Mouse (Mus musculus) heart, embryonic 14.5 days (tissue): Measurements from ENCODE around the gene Uqcr11. TPM values are rescaled to one million over a fixed set of nuclear protein-coding genes. Genes with fewer than 3 reads are reported as not detected.

Source experiments
- ATAC-seq: fragments of 200-750 bp; cut with Nextera tagmentation; 2 replicates; pipeline ENCODE4 v1.8.0; 2017; ENCODE audit warnings: low read depth, moderate TSS enrichment; ENCODE audit not compliant: insufficient number of reproducible peaks, insufficient read depth, low FRiP score
- H3K27ac ChIP-seq, 2 experiments: fragments of 200-500 bp in 1 of 2; fragments of 300-500 bp in 1 of 2; sonication (generic) in 1 of 2; replicated peaks in 1 of 2; 2 replicates each; pipeline ENCODE4 v1.5.1; 2012 to 2014; ENCODE audit warnings: low read depth in 2 of 2, low read length in 2 of 2, control low read depth in 1 of 2, mild to moderate bottlenecking in 1 of 2, mixed read lengths in 1 of 2; ENCODE audit not compliant: control insufficient read depth in 1 of 2, insufficient read depth in 1 of 2
- H3K27me3 ChIP-seq: fragments of 300-500 bp; sonication (generic); 2 replicates; pipeline ENCODE4 v1.6.1; 2014; ENCODE audit warnings: mild to moderate bottlenecking, low read length, control low read depth; ENCODE audit not compliant: control insufficient read depth, insufficient read depth
- H3K36me3 ChIP-seq: fragments of 300-500 bp; sonication (generic); 2 replicates; pipeline ENCODE4 v1.6.1; 2014; ENCODE audit warnings: mild to moderate bottlenecking, control low read depth, low read length, mixed read lengths; ENCODE audit not compliant: control insufficient read depth, insufficient read depth
- H3K4me1 ChIP-seq, 2 experiments: fragments of 200-500 bp in 1 of 2; fragments of 300-500 bp in 1 of 2; sonication (generic) in 1 of 2; 2 replicates each; pipeline ENCODE4 v1.6.1; 2012 to 2014; ENCODE audit warnings: low read length in 2 of 2, control low read depth in 1 of 2, mixed read lengths in 1 of 2; ENCODE audit not compliant: control insufficient read depth in 2 of 2, insufficient read depth in 2 of 2
- H3K4me2 ChIP-seq: fragments of 300-500 bp; sonication (generic); 2 replicates; pipeline ENCODE4 v1.6.1; 2014; ENCODE audit warnings: mild to moderate bottlenecking, low read length
- H3K4me3 ChIP-seq, 2 experiments: fragments of 200-500 bp in 1 of 2; fragments of 300-500 bp in 1 of 2; sonication (generic) in 1 of 2; 2 replicates each; pipeline ENCODE4 v1.5.1; 2012 to 2014; ENCODE audit warnings: low read length in 2 of 2, mild to moderate bottlenecking in 2 of 2, control low read depth in 1 of 2, low read depth in 1 of 2, moderate library complexity in 1 of 2; ENCODE audit not compliant: control insufficient read depth in 1 of 2, insufficient read depth in 1 of 2
- H3K9ac ChIP-seq: fragments of 300-500 bp; sonication (generic); 2 replicates; pipeline ENCODE4 v1.6.1; 2014; ENCODE audit warnings: mild to moderate bottlenecking, low read length
- H3K9me3 ChIP-seq: fragments of 300-500 bp; sonication (generic); 2 replicates; pipeline ENCODE4 v1.6.1; 2016; ENCODE audit warnings: low read length, control low read depth; ENCODE audit not compliant: control insufficient read depth
- WGBS: fragments of 180-500 bp; shearing (Covaris S2); extraction: QIAGEN DNeasy Blood & Tissue Kit; methylation state at CpG from one replicate; pipeline ENCODE4 v1.1.7; 2014; 5-methylcytosine and 5-hydroxymethylcytosine counted together
- polyA plus RNA-seq: library from polyadenylated mRNA; unstranded; fragments of >200 nt; fragmentation: Nextera tagmentation; extraction: Ambion mirVana; gene quantifications from 2 replicates; pipeline ENCODE4 v1.2.1, GENCODE M21; 2014

Uqcr11 gene
- polyA plus RNA-seq, 1 experiment from 2014 or later, result 2,169 TPM

GRCm38 (mm10) chr10:80383431-80383830 lies 23.2 kb downstream of the Uqcr11 start:
- H3K27me3 ChIP-seq, result no peaks in the 10 kb centered on the region
- H3K9ac ChIP-seq, result peak overlapping the region; percentile 41; the same call in 1 of the 2 replicates
- peaks cover 21 to 27% of the 10 kb centered on the region in 2 experiments for H3K4me1 ChIP-seq
- peaks cover 55% of the 10 kb centered on the region for H3K36me3 ChIP-seq
- H3K9me3 ChIP-seq, result no peaks in the 10 kb centered on the region
- WGBS, result 77% methylated on average over 4 of the region's 4 CpGs
- no peak overlapping the region for H3K4me2 ChIP-seq
- H3K27ac ChIP-seq, result no peak overlapping the region
- no peak overlapping the region for H3K4me3 ChIP-seq
- no peak for ATAC-seq

- Histone ChIP-seq H3K4me1 (peaks cover 15 to 23% of the 10 kb centered on the region in 2 experiments; a peak in 3 of 4 replicates), H3K36me3 (peaks cover 55% of the 10 kb centered on the region), H3K4me2 (no peak overlapping the region), H3K27me3 (no peaks in the 10 kb centered on the region), H3K4me3 (no peak overlapping the region), H3K27ac (no peak overlapping the region), H3K9me3 (no peaks in the 10 kb centered on the region), H3K9ac (no peak overlapping the region)
- WGBS, result 85% methylated on average over 7 of the region's 7 CpGs
- no peak for ATAC-seq
Observed at GRCm38 (mm10) chr10:80382641-80383365, 23.8 kb downstream of the Uqcr11 start.

- 41% methylated on average over 10 of the region's 10 CpGs for WGBS
- Histone ChIP-seq H3K27ac (no peak overlapping the region), H3K36me3 (peaks cover 33% of the 10 kb centered on the region)
Observed at GRCm38 (mm10) chr10:80377716-80378115, 28.9 kb downstream of the Uqcr11 start.

GRCm38 (mm10) chr10:80376160-80376559 lies 30.5 kb downstream of the Uqcr11 start:
- 4% methylated on average over 7 of the region's 7 CpGs for WGBS
- ATAC-seq, result no peak

More at GRCm38 (mm10) chr10:80377716-80378115, 28.9 kb downstream of the Uqcr11 start:
- Histone ChIP-seq H3K4me2 (no peak overlapping the region), H3K9me3 (no peaks in the 10 kb centered on the region), H3K9ac (no peak overlapping the region), H3K4me3 (no peak overlapping the region), H3K27me3 (no peaks in the 10 kb centered on the region), H3K4me1 (no peaks in the 10 kb centered on the region)
- no peak for ATAC-seq

GRCm38 (mm10) chr10:80374063-80374462 lies 32.6 kb downstream of the Uqcr11 start:
- 0 out of 4 replicates have a peak, but pooled peaks cover 0 to 3% of the 10 kb centered on the region in 2 experiments for H3K4me1 ChIP-seq
- 17% methylated on average over 6 of the region's 6 CpGs for WGBS
- no peak overlapping the region for H3K27ac ChIP-seq
- H3K4me2 ChIP-seq, result no peak overlapping the region
- H3K4me3 ChIP-seq, result no peak overlapping the region
- no peaks in the 10 kb centered on the region for H3K36me3 ChIP-seq
- no peak for ATAC-seq
- no peak overlapping the region for H3K9ac ChIP-seq
- H3K9me3 ChIP-seq, result no peaks in the 10 kb centered on the region
- no peaks in the 10 kb centered on the region for H3K27me3 ChIP-seq

More at GRCm38 (mm10) chr10:80376160-80376559, 30.5 kb downstream of the Uqcr11 start:
- Histone ChIP-seq H3K4me1 (0 out of 4 replicates have a peak, but pooled peaks cover 0 to 3% of the 10 kb centered on the region in 2 experiments), H3K27ac (no peak overlapping the region), H3K4me3 (no peak overlapping the region), H3K9ac (no peak overlapping the region), H3K36me3 (peaks cover 17% of the 10 kb centered on the region), H3K9me3 (no peaks in the 10 kb centered on the region), H3K4me2 (no peak overlapping the region), H3K27me3 (no peaks in the 10 kb centered on the region)

GRCm38 (mm10) chr10:80372706-80373105 lies 33.9 kb downstream of the Uqcr11 start:
- H3K9ac ChIP-seq, result no peak overlapping the region
- 75% methylated on average over 6 of the region's 6 CpGs for WGBS
- 0 out of 4 replicates have a peak, but pooled peaks cover 0 to 3% of the 10 kb centered on the region in 2 experiments for H3K4me1 ChIP-seq
- H3K27me3 ChIP-seq, result peaks cover 6% of the 10 kb centered on the region; the same call in 1 of the 2 replicates
- no peaks in the 10 kb centered on the region for H3K36me3 ChIP-seq
- no peak overlapping the region for H3K27ac ChIP-seq
- no peak for ATAC-seq
- no peak overlapping the region for H3K4me2 ChIP-seq
- H3K9me3 ChIP-seq, result no peaks in the 10 kb centered on the region
- H3K4me3 ChIP-seq, result no peak overlapping the region

- no peaks in the 10 kb centered on the region for H3K36me3 ChIP-seq
- H3K9me3 ChIP-seq, result no peaks in the 10 kb centered on the region
- H3K4me1 ChIP-seq, result 0 out of 4 replicates have a peak, but pooled peaks cover 0 to 3% of the 10 kb centered on the region in 2 experiments
- H3K4me3 ChIP-seq, result no peak overlapping the region
- 53% methylated on average over 9 of the region's 9 CpGs for WGBS
- ATAC-seq, result no peak
- H3K9ac ChIP-seq, result 0 out of 2 replicates have a peak overlapping the region, but pooled peaks have one; percentile 21
- H3K27ac ChIP-seq, result no peak overlapping the region
- peak overlapping the region; percentile 37; the same call in 1 of the 2 replicates for H3K4me2 ChIP-seq
- peaks cover 9% of the 10 kb centered on the region; the same call in 1 of the 2 replicates for H3K27me3 ChIP-seq
Observed at GRCm38 (mm10) chr10:80371983-80372382, 34.6 kb downstream of the Uqcr11 start.
